Mouse (Mus musculus) embryonic facial prominence, embryonic 10.5 days (tissue): Measurements from ENCODE around the gene Hcn3. TPM values are rescaled to one million over a fixed set of nuclear protein-coding genes. Genes with fewer than 3 reads are reported as not detected.

Source experiments
- DNase-seq: peaks from one replicate; pipeline ENCODE4 v3.0.0-alpha.2; 2017; ENCODE audit warnings: low spot score
- H3K27ac ChIP-seq: fragments of 300-500 bp; sonication (generic); replicated peaks from 2 replicates; pipeline ENCODE4 v1.5.1; 2016; ENCODE audit warnings: mild to moderate bottlenecking
- H3K27me3 ChIP-seq: fragments of 300-500 bp; sonication (generic); replicated peaks from 2 replicates; pipeline ENCODE4 v1.6.1; 2016; ENCODE audit warnings: low read depth, mild to moderate bottlenecking; ENCODE audit not compliant: poor library complexity, severe bottlenecking
- H3K36me3 ChIP-seq: fragments of 300-500 bp; sonication (generic); replicated peaks from 2 replicates; pipeline ENCODE4 v1.6.1; 2016; ENCODE audit warnings: mild to moderate bottlenecking, moderate library complexity
- H3K4me1 ChIP-seq: fragments of 300-500 bp; sonication (generic); 2 replicates; pipeline ENCODE4 v1.6.1; 2016
- H3K4me3 ChIP-seq: fragments of 300-500 bp; sonication (generic); 2 replicates; pipeline ENCODE4 v1.5.1; 2016; ENCODE audit warnings: mild to moderate bottlenecking, moderate library complexity
- H3K9me3 ChIP-seq: fragments of 300-500 bp; sonication (generic); 2 replicates; pipeline ENCODE4 v1.6.1; 2016; ENCODE audit warnings: mild to moderate bottlenecking
- WGBS: fragments of 180-500 bp; shearing (Covaris S2); methylation state at CpG from one replicate; pipeline ENCODE4 v1.1.7; 2016; 5-methylcytosine and 5-hydroxymethylcytosine counted together
- polyA plus RNA-seq: library from polyadenylated mRNA; unstranded; fragments of >200 nt; fragmentation: Nextera tagmentation; extraction: Ambion mirVana; gene quantifications from 2 replicates; pipeline ENCODE4 v1.2.1, GENCODE M21; 2016

Hcn3 gene
- polyA plus RNA-seq, 1 experiment from 2014 or later = 3.6 TPM

- Histone ChIP-seq H3K9me3 (no peaks in the 10 kb centered on the region), H3K4me3 (peak overlapping the region; percentile 52), H3K27me3 (peaks cover 45% of the 10 kb centered on the region), H3K4me1 (peaks cover 17% of the 10 kb centered on the region), H3K27ac (peak overlapping the region; percentile 54), H3K36me3 (no peaks in the 10 kb centered on the region)
- 14% methylated on average over 30 of the region's 30 CpGs for WGBS
- DNase-seq = peak; percentile 45
Measured at GRCm38 (mm10) chr3:89132285-89133062, 27.5 kb downstream of the Hcn3 start.

- WGBS = 55% methylated on average over 4 of the region's 4 CpGs
Measured at GRCm38 (mm10) chr3:89131816-89132215, 28.2 kb downstream of the Hcn3 start.

GRCm38 (mm10) chr3:89129908-89130307 is 30.1 kb downstream of the Hcn3 start:
- Histone ChIP-seq H3K9me3 (no peaks in the 10 kb centered on the region), H3K36me3 (no peaks in the 10 kb centered on the region), H3K4me3 (no peak overlapping the region), H3K4me1 (peaks cover 17% of the 10 kb centered on the region), H3K27me3 (peaks cover 33% of the 10 kb centered on the region), H3K27ac (no peak overlapping the region)
- WGBS = 97% methylated on average over 3 of the region's 3 CpGs
- DNase-seq = no peak

More at GRCm38 (mm10) chr3:89131816-89132215, 28.2 kb downstream of the Hcn3 start:
- Histone ChIP-seq H3K36me3 (no peaks in the 10 kb centered on the region), H3K4me1 (peaks cover 17% of the 10 kb centered on the region), H3K9me3 (no peaks in the 10 kb centered on the region), H3K27me3 (peaks cover 41% of the 10 kb centered on the region), H3K4me3 (peak overlapping the region; percentile 52), H3K27ac (no peak overlapping the region)
- no peak for DNase-seq

GRCm38 (mm10) chr3:89125981-89126380 is 34.0 kb downstream of the Hcn3 start:
- Histone ChIP-seq H3K27ac (no peak overlapping the region), H3K9me3 (no peaks in the 10 kb centered on the region), H3K4me3 (no peak overlapping the region), H3K36me3 (no peaks in the 10 kb centered on the region), H3K4me1 (peaks cover 6% of the 10 kb centered on the region), H3K27me3 (no peaks in the 10 kb centered on the region)
- 84% methylated on average over 3 of the region's 3 CpGs for WGBS
- no peak for DNase-seq

GRCm38 (mm10) chr3:89124241-89124640 is 35.8 kb downstream of the Hcn3 start:
- no peak for DNase-seq
- Histone ChIP-seq H3K9me3 (no peaks in the 10 kb centered on the region), H3K4me3 (no peak overlapping the region), H3K27ac (no peak overlapping the region), H3K4me1 (peaks cover 6% of the 10 kb centered on the region), H3K27me3 (no peaks in the 10 kb centered on the region), H3K36me3 (no peaks in the 10 kb centered on the region)
- 88% methylated on average over 3 of the region's 3 CpGs for WGBS

GRCm38 (mm10) chr3:89123313-89123712 is 36.7 kb downstream of the Hcn3 start:
- H3K27me3 ChIP-seq = no peaks in the 10 kb centered on the region
- no peak overlapping the region for H3K27ac ChIP-seq
- 85% methylated on average over 2 of the region's 2 CpGs for WGBS
- H3K4me3 ChIP-seq = no peak overlapping the region
- H3K9me3 ChIP-seq = no peaks in the 10 kb centered on the region
- DNase-seq = no peak
- H3K4me1 ChIP-seq = no peaks in the 10 kb centered on the region
- H3K36me3 ChIP-seq = no peaks in the 10 kb centered on the region

GRCm38 (mm10) chr3:89115522-89115921 is 44.5 kb downstream of the Hcn3 start:
- WGBS = 7% methylated on average over 2 of the region's 2 CpGs
- Histone ChIP-seq H3K4me3 (no peak overlapping the region), H3K4me1 (no peaks in the 10 kb centered on the region), H3K27ac (no peak overlapping the region), H3K36me3 (no peaks in the 10 kb centered on the region), H3K9me3 (no peaks in the 10 kb centered on the region), H3K27me3 (no peaks in the 10 kb centered on the region)
- DNase-seq = no peak

- Histone ChIP-seq H3K9me3 (no peaks in the 10 kb centered on the region), H3K4me1 (no peaks in the 10 kb centered on the region), H3K27ac (no peak overlapping the region), H3K36me3 (no peaks in the 10 kb centered on the region), H3K4me3 (no peak overlapping the region), H3K27me3 (no peaks in the 10 kb centered on the region)
- 87% methylated on average over 4 of the region's 4 CpGs for WGBS
- no peak for DNase-seq
Measured at GRCm38 (mm10) chr3:89113058-89113457, 46.9 kb downstream of the Hcn3 start.

GRCm38 (mm10) chr3:89108146-89108545 is 51.9 kb downstream of the Hcn3 start:
- no peak for DNase-seq
- no peak overlapping the region for H3K4me3 ChIP-seq

GRCm38 (mm10) chr3:89107545-89107944 is 52.5 kb downstream of the Hcn3 start:
- WGBS = 68% methylated on average over 3 of the region's 3 CpGs
- Histone ChIP-seq H3K4me3 (no peak overlapping the region), H3K9me3 (no peaks in the 10 kb centered on the region), H3K36me3 (no peaks in the 10 kb centered on the region), H3K4me1 (peaks cover 8% of the 10 kb centered on the region), H3K27ac (no peak overlapping the region), H3K27me3 (no peaks in the 10 kb centered on the region)
- DNase-seq = no peak

More at GRCm38 (mm10) chr3:89108146-89108545, 51.9 kb downstream of the Hcn3 start:
- no peaks in the 10 kb centered on the region for H3K27me3 ChIP-seq
- H3K9me3 ChIP-seq = no peaks in the 10 kb centered on the region
- no peaks in the 10 kb centered on the region for H3K36me3 ChIP-seq
- H3K4me1 ChIP-seq = peaks cover 2% of the 10 kb centered on the region; the same call in 1 of the 2 replicates
- no peak overlapping the region for H3K27ac ChIP-seq
- WGBS = 71% methylated on average over 1 of the region's 1 CpGs

- no peaks in the 10 kb centered on the region for H3K36me3 ChIP-seq
- H3K9me3 ChIP-seq = no peaks in the 10 kb centered on the region
Measured at GRCm38 (mm10) chr3:89106881-89107280, 53.1 kb downstream of the Hcn3 start.

GRCm38 (mm10) chr3:89103291-89103595 is 56.8 kb downstream of the Hcn3 start:
- peaks cover 38% of the 10 kb centered on the region for H3K4me1 ChIP-seq
- no peaks in the 10 kb centered on the region for H3K9me3 ChIP-seq
- H3K4me3 ChIP-seq = no peak overlapping the region
- 81% methylated on average over 4 of the region's 4 CpGs for WGBS
- no peak for DNase-seq
- no peaks in the 10 kb centered on the region for H3K27me3 ChIP-seq
- H3K27ac ChIP-seq = 0 out of 2 replicates have a peak overlapping the region, but pooled peaks have one; percentile 88
- H3K36me3 ChIP-seq = peaks cover 22% of the 10 kb centered on the region

More at GRCm38 (mm10) chr3:89106881-89107280, 53.1 kb downstream of the Hcn3 start:
- H3K27me3 ChIP-seq = no peaks in the 10 kb centered on the region
- H3K4me3 ChIP-seq = no peak overlapping the region
- no peak overlapping the region for H3K27ac ChIP-seq
- H3K4me1 ChIP-seq = peaks cover 12% of the 10 kb centered on the region
- no peak for DNase-seq

GRCm38 (mm10) chr3:89102495-89103290 is 57.3 kb downstream of the Hcn3 start:
- Histone ChIP-seq H3K9me3 (no peaks in the 10 kb centered on the region), H3K27ac (peak overlapping the region; percentile 88), H3K27me3 (no peaks in the 10 kb centered on the region), H3K36me3 (peaks cover 28% of the 10 kb centered on the region), H3K4me1 (peaks cover 43% of the 10 kb centered on the region), H3K4me3 (peak overlapping the region; percentile 83)
- DNase-seq = no peak
- WGBS = 65% methylated on average over 12 of the region's 12 CpGs
